Mouse (Mus musculus): ENCODE results near the gene Dis3.

- TF ChIP-seq MAFK (IDR thresholded peaks at IDR 0.05; ENCODE audit: insufficient read depth, low read depth, low read length) (no peak), HCFC1 (IDR thresholded peaks at IDR 0.05; ENCODE audit: borderline replicate concordance, insufficient read depth, low read length) (no peak), CHD2 (IDR thresholded peaks at IDR 0.05; ENCODE audit: low read depth, low read length) (no peak)
Measured at GRCm38 (mm10) chr14:99044096-99044495, 55.5 kb downstream of the Dis3 start.
